Mouse (Mus musculus) hindbrain, embryonic 10.5 days (tissue): ENCODE data around the gene Mmp25. TPM values are rescaled to one million over a fixed set of nuclear protein-coding genes. Genes with fewer than 3 reads are reported as not detected.

Experiments
- DNase-seq: peaks from one replicate; pipeline ENCODE4 v3.0.0-alpha.2; 2017; ENCODE audit warnings: low spot score
- H3K27ac ChIP-seq: fragments of 300-500 bp; sonication (generic); 2 replicates; pipeline ENCODE4 v1.5.1; 2016; ENCODE audit warnings: mild to moderate bottlenecking, moderate library complexity
- H3K27me3 ChIP-seq: fragments of 300-500 bp; sonication (generic); 2 replicates; pipeline ENCODE4 v1.6.1; 2016; ENCODE audit warnings: mild to moderate bottlenecking; ENCODE audit not compliant: poor library complexity, insufficient read depth, severe bottlenecking
- H3K36me3 ChIP-seq: fragments of 300-500 bp; sonication (generic); 2 replicates; pipeline ENCODE4 v1.6.1; 2016; ENCODE audit warnings: mild to moderate bottlenecking, moderate library complexity
- H3K4me1 ChIP-seq: fragments of 300-500 bp; sonication (generic); replicated peaks from 2 replicates; pipeline ENCODE4 v1.6.1; 2016; ENCODE audit warnings: mild to moderate bottlenecking
- H3K4me3 ChIP-seq: fragments of 300-500 bp; sonication (generic); 2 replicates; pipeline ENCODE4 v1.5.1; 2016; ENCODE audit warnings: mild to moderate bottlenecking, moderate library complexity
- H3K9me3 ChIP-seq: fragments of 300-500 bp; sonication (generic); 2 replicates; pipeline ENCODE4 v1.6.1; 2016; ENCODE audit warnings: mild to moderate bottlenecking, moderate library complexity
- WGBS: fragments of 180-500 bp; shearing (Covaris S2); methylation state at CpG from one replicate; pipeline ENCODE4 v1.1.7; 2016; 5-methylcytosine and 5-hydroxymethylcytosine counted together
- polyA plus RNA-seq: library from polyadenylated mRNA; unstranded; fragments of >200 nt; fragmentation: Nextera tagmentation; extraction: Ambion mirVana; gene quantifications from 2 replicates; pipeline ENCODE4 v1.2.1, GENCODE M21; 2016

The Mmp25 gene
- polyA plus RNA-seq: 1.00 and 1.4 TPM in 2 replicates

DNA sequence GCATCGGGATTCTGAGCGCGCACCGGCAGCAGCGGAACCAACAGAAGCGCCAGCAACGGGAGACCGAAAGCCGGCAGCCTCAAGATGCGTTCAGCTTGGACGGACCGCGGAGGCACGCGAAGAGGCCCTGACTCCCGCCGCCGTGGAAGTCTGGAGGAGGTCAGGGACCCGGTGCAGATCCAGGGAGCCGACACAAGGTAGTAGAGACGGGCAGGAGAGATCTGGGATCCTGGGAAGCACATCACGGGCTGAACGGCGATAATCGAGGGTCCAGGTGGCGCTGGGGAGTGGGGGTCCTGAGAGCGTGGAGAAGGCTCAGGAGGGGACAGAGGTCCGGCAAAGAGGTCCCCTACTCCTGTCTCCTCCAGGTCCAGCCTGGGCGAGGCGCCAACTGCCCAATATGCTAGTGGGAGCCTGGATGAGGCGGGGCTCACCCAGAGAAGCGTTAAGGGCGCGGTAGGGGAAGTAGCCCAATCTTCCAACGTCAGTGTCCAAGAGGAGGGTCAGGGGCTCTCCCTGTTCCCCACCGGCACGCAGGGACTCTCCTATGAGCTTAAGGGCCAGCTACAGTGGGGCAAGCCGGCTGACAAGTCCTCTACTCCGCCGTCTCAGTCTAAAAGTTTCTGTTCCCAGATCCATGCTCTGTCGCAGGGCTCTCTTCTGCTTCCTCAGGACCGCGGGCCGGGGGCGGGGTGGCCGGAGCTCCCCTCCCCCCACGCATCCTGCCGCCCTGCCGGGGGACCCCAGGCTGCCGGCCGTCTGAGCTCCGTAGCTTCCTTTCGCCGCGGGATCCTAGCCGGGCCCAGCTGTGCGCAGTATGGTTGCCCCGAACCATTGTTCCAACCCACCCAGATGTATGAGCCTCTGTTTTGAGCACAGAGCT, at the start of gene Mmp25:
Gene Mmp25, minus strand, starts transcription at position 665 of the 883 bp plus-strand sequence.
- Histone ChIP-seq H3K27ac (peak within 1 kb of the TSS; percentile 66), H3K9me3 (no peaks in the 10 kb centered on the region; the same call in 1 of the 2 replicates), H3K36me3 (no peaks in the 10 kb centered on the region), H3K4me1 (peaks cover 13% of the 10 kb centered on the region), H3K27me3 (peaks cover 43% of the 10 kb centered on the region), H3K4me3 (peak within 1 kb of the TSS; percentile 60)
- under 1% methylated on average over 58 of the region's 58 CpGs for WGBS
- DNase-seq: peak; percentile 56

DNA sequence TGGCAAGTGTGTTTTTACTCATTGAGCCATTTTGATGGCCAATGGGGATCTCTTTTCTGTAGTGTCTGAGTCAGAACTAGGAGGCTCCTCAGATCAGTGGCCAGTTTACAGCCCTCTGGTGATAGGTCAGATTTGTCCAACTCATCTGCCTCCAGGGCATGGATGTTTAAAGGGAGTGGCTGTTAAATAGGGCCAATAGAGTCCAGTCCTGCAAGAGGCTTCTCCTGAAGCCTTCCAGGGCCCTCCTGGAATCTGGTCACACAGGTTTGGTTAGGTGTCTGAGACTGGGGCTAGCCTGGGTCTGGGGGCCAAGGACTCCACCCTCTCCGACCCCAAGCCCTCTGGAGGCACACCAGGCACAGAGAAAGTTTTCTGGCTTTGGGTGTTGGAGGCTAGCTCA, 49.4 kb upstream of the Mmp25 start:
- no peak for DNase-seq
- Histone ChIP-seq H3K27me3 (peaks cover 31% of the 10 kb centered on the region), H3K4me1 (peaks cover 12% of the 10 kb centered on the region), H3K4me3 (no peak overlapping the region), H3K27ac (no peak overlapping the region), H3K36me3 (no peaks in the 10 kb centered on the region), H3K9me3 (no peaks in the 10 kb centered on the region)
- 82% methylated on average over 1 of the region's 1 CpGs for WGBS

DNA sequence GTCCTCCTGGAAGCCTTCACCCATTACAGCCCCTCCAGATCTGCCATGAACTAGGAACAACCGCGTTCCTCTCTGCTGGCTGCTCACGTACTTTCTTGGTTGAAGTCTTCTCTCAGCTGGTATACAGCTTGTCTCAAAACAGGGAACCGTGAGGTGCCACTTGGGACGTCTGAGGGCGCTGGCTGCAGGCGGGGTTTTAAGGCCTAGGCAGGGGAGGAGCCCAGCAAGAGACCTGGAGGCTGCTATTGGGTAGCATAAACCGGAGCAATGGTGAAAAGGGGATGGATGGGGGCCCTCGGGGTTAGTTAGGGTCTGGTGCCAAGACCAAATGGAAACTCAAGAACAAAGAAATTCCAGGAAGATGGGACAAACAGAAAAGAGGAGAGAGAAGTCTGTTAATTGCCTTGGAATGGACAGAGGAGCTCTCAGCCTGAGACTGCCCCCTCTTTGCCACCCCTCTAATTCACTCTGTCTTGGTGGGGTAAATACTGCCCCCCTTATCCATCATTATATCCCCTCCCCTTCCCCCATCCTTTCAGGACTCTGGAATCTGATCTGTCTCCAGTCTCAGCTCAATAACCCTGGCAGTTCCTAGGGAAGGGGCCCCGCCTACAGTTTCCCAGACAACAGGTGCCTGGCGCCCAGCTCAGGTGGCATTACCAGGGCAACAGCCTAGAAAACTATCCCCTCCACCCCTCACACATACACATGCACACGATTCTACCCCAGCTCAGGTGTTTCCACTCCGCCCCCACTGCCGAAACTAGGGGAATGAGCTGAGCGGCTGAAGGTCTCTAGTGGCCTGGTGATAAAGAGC, 39.0 kb upstream of the Mmp25 start, which contains the start of gene Cldn9:
Gene Cldn9, minus strand, starts transcription at position 171 of the 817 bp plus-strand sequence.
- Histone ChIP-seq H3K9me3 (no peaks in the 10 kb centered on the region), H3K36me3 (no peaks in the 10 kb centered on the region), H3K27me3 (peaks cover 60% of the 10 kb centered on the region), H3K4me1 (peaks cover 37% of the 10 kb centered on the region), H3K4me3 (peak within 1 kb of the TSS; percentile 39), H3K27ac (peak within 1 kb of the TSS; percentile 71)
- 12% methylated on average over 15 of the region's 15 CpGs for WGBS
- DNase-seq: no peak

- 24% methylated on average over 15 of the region's 15 CpGs for whole genome bisulfite sequencing
- no peaks in the 10 kb centered on the region for H3K9me3 ChIP-seq
- peak overlapping the region; percentile 71 for H3K27ac ChIP-seq
- H3K36me3 ChIP-seq: no peaks in the 10 kb centered on the region
- peak overlapping the region; percentile 39 for H3K4me3 ChIP-seq
- H3K27me3 ChIP-seq: peaks cover 68% of the 10 kb centered on the region
- DNase-seq: no peak
- H3K4me1 ChIP-seq: peaks cover 37% of the 10 kb centered on the region
Observed at GRCm38 (mm10) chr17:23683226-23683625, 38.1 kb upstream of the Mmp25 start.

- 0 out of 2 replicates have a peak overlapping the region, but pooled peaks have one; percentile 71 for H3K27ac ChIP-seq
- no peaks in the 10 kb centered on the region for H3K9me3 ChIP-seq
- peak overlapping the region; percentile 39 for H3K4me3 ChIP-seq
- DNase-seq: no peak
- H3K27me3 ChIP-seq: peaks cover 75% of the 10 kb centered on the region
- WGBS: 68% methylated on average over 3 of the region's 3 CpGs
- H3K4me1 ChIP-seq: peaks cover 37% of the 10 kb centered on the region
- H3K36me3 ChIP-seq: no peaks in the 10 kb centered on the region
Observed at GRCm38 (mm10) chr17:23682530-23682929, 37.5 kb upstream of the Mmp25 start.

DNA sequence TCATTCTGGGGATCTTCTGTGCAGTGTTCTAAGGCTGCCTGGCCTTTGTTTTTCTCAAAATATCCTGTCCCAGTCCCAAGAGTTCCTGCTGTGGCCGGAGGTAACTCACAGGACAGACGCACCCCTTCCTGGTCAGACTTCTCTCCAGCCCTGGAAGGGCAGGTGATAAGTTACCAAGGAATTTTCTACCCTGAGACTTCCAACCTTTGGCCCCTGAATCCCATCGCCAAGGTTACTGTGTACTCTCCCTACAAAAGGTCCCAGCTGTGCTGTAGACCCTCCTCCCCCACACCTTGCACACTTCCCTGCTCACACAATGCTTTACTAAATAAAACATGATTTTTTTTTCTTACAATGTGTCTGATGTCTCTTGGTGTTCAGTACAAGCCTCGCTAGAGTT, 37.0 kb upstream of the Mmp25 start:
- H3K27me3 ChIP-seq: peaks cover 78% of the 10 kb centered on the region
- H3K36me3 ChIP-seq: no peaks in the 10 kb centered on the region
- H3K4me1 ChIP-seq: peaks cover 42% of the 10 kb centered on the region
- H3K4me3 ChIP-seq: peak overlapping the region; percentile 39; the same call in 1 of the 2 replicates
- 68% methylated on average over 4 of the region's 4 CpGs for WGBS
- H3K27ac ChIP-seq: no peak overlapping the region
- H3K9me3 ChIP-seq: no peaks in the 10 kb centered on the region
- no peak for DNase-seq

- no peak for DNase-seq
- 77% methylated on average over 10 of the region's 10 CpGs for WGBS
- Histone ChIP-seq H3K4me3 (peak overlapping the region; percentile 39; the same call in 1 of the 2 replicates), H3K36me3 (no peaks in the 10 kb centered on the region), H3K4me1 (peaks cover 52% of the 10 kb centered on the region), H3K9me3 (no peaks in the 10 kb centered on the region), H3K27ac (no peak overlapping the region), H3K27me3 (peaks cover 87% of the 10 kb centered on the region)
Observed at GRCm38 (mm10) chr17:23681086-23681485, 36.0 kb upstream of the Mmp25 start.

DNA sequence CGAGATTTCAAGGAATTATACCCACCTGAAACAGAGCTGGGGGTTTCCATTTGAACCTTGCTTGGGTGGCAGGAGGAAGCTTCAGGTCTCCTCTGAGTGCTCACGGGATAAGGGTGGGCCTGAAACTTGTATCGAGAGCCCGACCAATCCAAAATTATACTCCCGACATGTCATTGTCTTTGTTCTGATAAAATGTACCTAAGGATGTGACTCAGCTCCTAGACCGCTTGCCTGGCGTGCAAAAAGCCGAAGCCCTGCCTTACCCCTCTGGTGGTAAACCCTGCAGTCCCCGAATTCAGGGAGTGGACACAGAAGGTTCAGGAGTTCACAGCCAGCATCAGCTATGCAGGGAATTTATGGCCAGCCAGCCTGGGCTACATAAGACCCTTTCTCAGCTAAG, 35.3 kb upstream of the Mmp25 start:
- no peaks in the 10 kb centered on the region for H3K36me3 ChIP-seq
- H3K4me1 ChIP-seq: peaks cover 59% of the 10 kb centered on the region
- peak overlapping the region; percentile 39 for H3K4me3 ChIP-seq
- peaks cover 95% of the 10 kb centered on the region for H3K27me3 ChIP-seq
- H3K27ac ChIP-seq: no peak overlapping the region
- H3K9me3 ChIP-seq: no peaks in the 10 kb centered on the region
- no peak for DNase-seq
- 79% methylated on average over 9 of the region's 9 CpGs for WGBS

GRCm38 (mm10) chr17:23679127-23679835, 34.2 kb upstream of the Mmp25 start, which contains the start of gene Cldn6:
Cldn6 (plus strand) TSS chr17:23679249.
- H3K27ac ChIP-seq: peak within 1 kb of the TSS; percentile 45; the same call in 1 of the 2 replicates
- 2% methylated on average over 38 of the region's 38 CpGs for WGBS
- no peak for DNase-seq
- H3K27me3 ChIP-seq: peaks cover 98% of the 10 kb centered on the region
- no peaks in the 10 kb centered on the region for H3K36me3 ChIP-seq
- H3K9me3 ChIP-seq: no peaks in the 10 kb centered on the region
- peak within 1 kb of the TSS; percentile 39 for H3K4me3 ChIP-seq
- H3K4me1 ChIP-seq: peaks cover 64% of the 10 kb centered on the region

- Histone ChIP-seq H3K4me1 (peaks cover 62% of the 10 kb centered on the region), H3K36me3 (no peaks in the 10 kb centered on the region), H3K9me3 (no peaks in the 10 kb centered on the region), H3K27me3 (peaks cover 82% of the 10 kb centered on the region), H3K27ac (peak within 1 kb of the TSS; percentile 69), H3K4me3 (peak within 1 kb of the TSS; percentile 60)
- peak; percentile 85 for DNase-seq
- WGBS: 0% methylated on average over 34 of the region's 34 CpGs
Observed at GRCm38 (mm10) chr17:23677236-23677679, 32.2 kb upstream of the Mmp25 start, which contains the start of gene Tnfrsf12a. Tnfrsf12a (minus strand) TSS chr17:23677468.

DNA sequence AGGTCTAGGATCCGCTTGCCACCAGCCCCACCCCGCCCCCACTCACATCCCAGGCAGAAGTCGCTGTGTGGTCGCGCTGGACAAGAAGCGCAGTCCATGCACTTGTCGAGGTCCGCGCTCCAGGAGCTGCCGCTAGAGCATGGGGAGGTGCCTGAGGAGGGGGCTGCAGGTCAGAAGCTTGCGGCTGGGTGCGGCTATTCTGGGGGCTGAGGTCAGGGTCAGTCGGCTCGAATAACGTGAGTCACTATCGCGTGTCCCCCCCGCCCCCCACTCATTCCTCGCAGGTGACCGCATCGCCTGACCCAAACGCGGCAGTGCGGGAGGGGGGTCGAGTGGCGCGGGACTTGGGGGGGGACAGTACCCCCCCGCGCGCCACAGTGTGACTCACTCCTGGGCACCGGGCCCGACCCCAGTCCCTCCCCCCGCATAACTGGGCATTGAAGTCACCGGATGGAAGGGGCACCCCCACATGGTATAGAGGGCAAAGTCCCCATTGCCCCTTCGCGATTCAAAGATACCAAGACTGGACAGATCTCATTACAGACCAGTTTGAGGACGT, 31.5 kb upstream of the Mmp25 start:
- H3K4me1 ChIP-seq: peaks cover 61% of the 10 kb centered on the region
- H3K9me3 ChIP-seq: no peaks in the 10 kb centered on the region

More for the DNA sequence above, 31.5 kb upstream of the Mmp25 start:
- Histone ChIP-seq H3K4me3 (peak overlapping the region; percentile 60), H3K27ac (peak overlapping the region; percentile 69), H3K27me3 (peaks cover 75% of the 10 kb centered on the region), H3K36me3 (no peaks in the 10 kb centered on the region)
- under 1% methylated on average over 37 of the region's 37 CpGs for WGBS
- peak; percentile 47 for DNase-seq
